ENCODE assay signal across 24 mouse cellular contexts in the genomic region with DNA sequence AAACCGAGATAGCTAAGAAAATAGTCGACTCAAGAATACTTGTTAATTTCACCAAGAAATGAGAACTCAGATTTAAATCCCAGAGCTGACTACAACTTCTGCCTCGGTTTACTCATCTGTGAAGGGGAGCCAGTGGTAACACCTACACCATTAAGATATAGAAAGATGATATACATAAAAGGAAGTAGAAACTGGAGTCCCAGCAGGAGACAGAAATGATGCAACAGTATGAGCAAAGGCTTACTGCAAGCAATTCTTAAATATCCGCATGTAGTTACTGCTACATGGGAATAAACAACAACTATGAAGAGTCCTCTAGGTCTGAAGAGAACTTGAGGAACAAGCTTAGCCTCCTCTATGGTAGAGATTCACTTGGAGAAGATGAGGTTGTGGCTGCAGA. TPM values are rescaled to one million over a fixed set of nuclear protein-coding genes. Genes with fewer than 3 reads are reported as not detected.
DNase-seq lines count a peak whose midpoint lies in the region; ATAC-seq and TF ChIP-seq lines count a peak whose summit lies in the region.
"Had no signal": no experiment of that assay in that cellular context is flagged by ENCODE, and none has a peak within 500 bp of the region (broad histone marks: within the 10 kb centered on the region; RNA-seq: fewer than 3 reads in every experiment).

No protein-coding gene starts in this region.

- no peak for TF ChIP-seq POLR2A in CH12.LX (IDR thresholded peaks at IDR 0.05; ENCODE audit: low read depth, low read length)

- no peak for TF ChIP-seq CTCF in CH12.LX (conservative IDR thresholded peaks at IDR 0.05 in 1 of 2, IDR thresholded peaks at IDR 0.05 in 1 of 2; ENCODE audit: low read depth in 2 of 2, low read length in 2 of 2)

- dilution Hi-C loops in CH12.LX (cut with MboI; ENCODE audit: extremely low pct_ligation_motif_present, extremely low pct_unique_long_range_greater_than_20kb, low sequenced_read_pairs), result no loop called here

- H3K27ac ChIP-seq in CH12.LX (ENCODE audit: insufficient read depth, low read depth), result no peak overlapping the region
- H3K27ac ChIP-seq: embryonic facial prominence, embryonic 13.5 days; embryonic facial prominence, embryonic 15.5 days; forebrain, embryonic 10.5 days; forebrain, embryonic 12.5 days had no signal

- H3K9ac ChIP-seq in CH12.LX (ENCODE audit: insufficient read depth, low read depth), result no peak overlapping the region; the same call in 1 of the 2 replicates
- H3K9ac ChIP-seq: embryonic facial prominence, embryonic 13.5 days; embryonic facial prominence, embryonic 15.5 days; forebrain, embryonic 12.5 days had no signal

- no peak overlapping the region for H3K4me3 ChIP-seq in CH12.LX (replicated peaks in 1 of 3; ENCODE audit: low read depth in 2 of 3, low read length in 2 of 3, poor library complexity in 1 of 3)
- H3K4me3 ChIP-seq: embryonic facial prominence, embryonic 13.5 days; embryonic facial prominence, embryonic 15.5 days; erythroblast, embryonic 14.5 days; forebrain, embryonic 10.5 days; forebrain, embryonic 12.5 days had no signal

- no peaks in the 10 kb centered on the region for H3K36me3 ChIP-seq in CH12.LX (replicated peaks in 1 of 2; ENCODE audit: control insufficient read depth in 1 of 2, insufficient read depth in 1 of 2, low read length in 1 of 2)
- H3K36me3 ChIP-seq: embryonic facial prominence, embryonic 13.5 days; embryonic facial prominence, embryonic 15.5 days; forebrain, embryonic 10.5 days; forebrain, embryonic 12.5 days had no signal

- ATAC-seq in megakaryocyte, adult 5-6 weeks (ENCODE audit: poor library complexity, severe bottlenecking), result peak; percentile 71
- ATAC-seq in megakaryocyte progenitor cell, adult 5-6 weeks (replicated peaks; ENCODE audit: poor library complexity), result peak; percentile 39; the same call in 1 of the 2 replicates
- ATAC-seq: CD4-positive, CD25-positive, alpha-beta regulatory T cell, adult 4 months; forebrain, embryonic 14.5 days; forebrain, embryonic 16.5 days had no signal

- peak overlapping the region; percentile 27; the same call in 1 of the 2 replicates for H3K4me2 ChIP-seq in CH12.LX (ENCODE audit: insufficient read depth, low read depth, poor library complexity, severe bottlenecking)
- H3K4me2 ChIP-seq: embryonic facial prominence, embryonic 13.5 days; embryonic facial prominence, embryonic 15.5 days; forebrain, embryonic 12.5 days had no signal

- no peak for TF ChIP-seq RAD21 in CH12.LX (IDR thresholded peaks at IDR 0.05; ENCODE audit: low read depth, low read length)

- peaks cover 0 to 26% of the 10 kb centered on the region in 2 experiments; a peak in 2 of 4 replicates for H3K4me1 ChIP-seq in CH12.LX (ENCODE audit: control insufficient read depth in 1 of 2, insufficient read depth in 2 of 2)
- H3K4me1 ChIP-seq: embryonic facial prominence, embryonic 15.5 days; forebrain, embryonic 10.5 days; forebrain, embryonic 12.5 days had no signal

- no peaks in the 10 kb centered on the region for H3K27me3 ChIP-seq in CH12.LX (replicated peaks)
- H3K27me3 ChIP-seq: embryonic facial prominence, embryonic 13.5 days; embryonic facial prominence, embryonic 15.5 days; forebrain, embryonic 12.5 days had no signal

- TF ChIP-seq EP300 in CH12.LX (IDR thresholded peaks at IDR 0.05; ENCODE audit: low read length), result no peak

- no peak for DNase-seq in CH12.LX (ENCODE audit: extremely low read depth)
- DNase-seq in cerebellum, adult 11 months, result no peak
- no peak for DNase-seq in layer of hippocampus, postnatal 36 days
- DNase-seq: adrenal gland, adult 2 months; adrenal gland, postnatal 10 days; adrenal gland, postnatal 25 days; B cell, adult 2 months; cerebellum, adult 11-12 months; cerebellum, adult 2 months; cerebellum, adult 9-10 months; cerebellum, postnatal 10 days; cerebellum, postnatal 25 days; embryo, embryonic 11 days had no signal

- in situ Hi-C loops in CH12.LX (cut with MboI; ENCODE audit: low pct_ligation_motif_present, low pct_unique_long_range_greater_than_20kb, low sequenced_read_pairs), result no loop called here

- H3K9me3 ChIP-seq in CH12.LX (replicated peaks; ENCODE audit: low read length), result no peaks in the 10 kb centered on the region
- H3K9me3 ChIP-seq: embryonic facial prominence, embryonic 13.5 days; embryonic facial prominence, embryonic 15.5 days; forebrain, embryonic 10.5 days; forebrain, embryonic 12.5 days had no signal

- no peaks in the 10 kb centered on the region for H3K79me2 ChIP-seq in CH12.LX (replicated peaks; ENCODE audit: control insufficient read depth, extremely low read depth, insufficient read depth, poor library complexity, severe bottlenecking)

TF ChIP-seq in CH12.LX, 34 proteins besides CTCF, POLR2A, EP300 and RAD21:
- TF ChIP-seq ZNF384 (IDR thresholded peaks at IDR 0.05; ENCODE audit: low read depth, low read length) (no peak), ZC3H11A (IDR thresholded peaks at IDR 0.05; ENCODE audit: low read depth, low read length) (no peak), JUND (conservative IDR thresholded peaks at IDR 0.05; ENCODE audit: low read depth, low read length) (no peak), JUN (IDR thresholded peaks at IDR 0.05; ENCODE audit: insufficient read depth, low read depth, low read length) (no peak), RCOR1 (conservative IDR thresholded peaks at IDR 0.05; ENCODE audit: low read depth, low read length) (no peak), ZMIZ1 (IDR thresholded peaks at IDR 0.05; ENCODE audit: low read depth, low read length) (no peak), KAT2A (IDR thresholded peaks at IDR 0.05; ENCODE audit: insufficient replicate concordance, low read length) (no peak), MAX (IDR thresholded peaks at IDR 0.05; ENCODE audit: low read length) (no peak), SIN3A (IDR thresholded peaks at IDR 0.05; ENCODE audit: low read length) (no peak), TBP (conservative IDR thresholded peaks at IDR 0.05; ENCODE audit: low read depth, low read length) (no peak), UBTF (IDR thresholded peaks at IDR 0.05; ENCODE audit: low read depth, low read length) (no peak), ZKSCAN1 (IDR thresholded peaks at IDR 0.05; ENCODE audit: borderline replicate concordance, low read depth, low read length) (no peak), NELFE (IDR thresholded peaks at IDR 0.05; ENCODE audit: low read depth, low read length) (no peak), CHD1 (IDR thresholded peaks at IDR 0.05; ENCODE audit: low read depth, low read length) (no peak), MAZ (IDR thresholded peaks at IDR 0.05; ENCODE audit: low read depth, low read length) (no peak), IRF4 (IDR thresholded peaks at IDR 0.05; ENCODE audit: low read depth, low read length) (no peak), HCFC1 (IDR thresholded peaks at IDR 0.05; ENCODE audit: low read depth, low read length) (no peak), NRF1 (IDR thresholded peaks at IDR 0.05; ENCODE audit: low read depth, low read length) (no peak), MEF2A (IDR thresholded peaks at IDR 0.05; ENCODE audit: borderline replicate concordance, low read depth, low read length) (no peak), POLR2AphosphoS2 (IDR thresholded peaks at IDR 0.05; ENCODE audit: low read depth, low read length) (no peak)

RNA-seq across cellular contexts. Expression of gene Thbs1, which starts 58.2 kb away (rescaled TPM):
- total RNA-seq in CH12.LX (2012; rRNA removed), result 0.08 TPM in 1 of 2 replicates, not detected in the other
- 0.03 and 0.04 TPM in 2 replicates for total RNA-seq in CH12.LX (2014; rRNA removed)
- polyA plus RNA-seq in CH12.LX (2012; ENCODE audit: insufficient read length, low read depth), result not detected in 2 replicates
- 27.3 and 28.8 TPM in 2 replicates for total RNA-seq in megakaryocyte, adult 5-6 weeks (2015)
- 32.7 and 37.6 TPM in 2 replicates for total RNA-seq in megakaryocyte, adult 5-6 weeks (2017)
- total RNA-seq in megakaryocyte progenitor cell, adult 5-6 weeks (2015), result 2.3 and 3.7 TPM in 2 replicates
- total RNA-seq in megakaryocyte progenitor cell, adult 5-6 weeks (2017), result 1.4 and 2.8 TPM in 2 replicates
- 1 to 10 TPM; 1.9 to 2.7 TPM for total RNA-seq in layer of hippocampus, postnatal 36 days (2021)
- total RNA-seq: MEL had no signal

Comparison
In these comparisons a context has a peak if more than half of its experiments do, and no peak if none do; other contexts are left out.
1. RNA of gene Thbs1, which starts 58.2 kb away (total RNA-seq): 27.3 to 37.6 TPM in megakaryocyte, adult 5-6 weeks; 1.4 to 3.7 TPM in megakaryocyte progenitor cell, adult 5-6 weeks, 1.9 to 2.7 TPM in layer of hippocampus, postnatal 36 days and 0.03 to 0.08 TPM in CH12.LX; every median in the first group is over 4 times any median in the second.